Mouse (Mus musculus): ENCODE data around the gene Gm20831. TPM values are rescaled to one million over a fixed set of nuclear protein-coding genes. Genes with fewer than 3 reads are reported as not detected.
"Not testable (repeated sequence)": the region's sequence is repeated elsewhere in the genome, so short reads cannot be mapped to it uniquely, and the experiment has no call there.

Gm20831 gene
- not detected for total RNA-seq (2021)
- long read RNA-seq, experiment 1 = 0 reads
- long read RNA-seq, experiment 2 = 0 reads

- DNase-seq; intact Hi-C loops (cut with DNase I): not testable (repeated sequence)
Measured at GRCm38 (mm10) chrY:17874441-17874840, at the start of gene Gm20831, which contains the start of gene Gm20772. Gm20831 (plus strand) TSS chrY:17874741. Gm20772 (plus strand) TSS chrY:17874741.

DNA sequence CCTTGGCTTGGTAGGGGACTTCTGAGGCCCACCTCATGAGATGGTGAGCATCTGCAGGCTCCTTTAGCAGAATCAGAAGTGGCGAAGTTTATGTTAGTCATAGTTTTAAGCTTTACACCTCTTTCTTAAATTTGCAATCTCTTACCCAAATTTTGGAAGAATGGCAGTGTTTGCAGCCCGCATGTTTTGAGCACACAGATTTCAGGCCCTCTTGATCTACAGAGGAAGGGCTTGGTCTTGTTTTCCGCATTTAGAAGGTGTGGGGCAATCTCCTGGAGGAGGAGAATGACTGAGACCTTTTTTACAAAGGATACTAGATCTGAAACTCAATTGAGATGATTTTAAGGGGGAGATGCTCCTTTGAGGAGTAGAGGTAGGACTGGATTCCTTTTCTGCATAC, 28.4 kb upstream of the Gm20831 start, which contains the start of gene Gm21904:
Gene Gm21904, minus strand, starts transcription at position 101 of the 400 bp plus-strand sequence.
- intact Hi-C loops (cut with DNase I) = not testable (repeated sequence)

GRCm38 (mm10) chrY:17937230-17937629, 62.7 kb downstream of the Gm20831 start, which contains the start of gene Srsy:
Srsy (minus strand) TSS chrY:17937330.
- DNase-seq; intact Hi-C loops (cut with DNase I): not testable (repeated sequence)

More for the DNA sequence above, 28.4 kb upstream of the Gm20831 start, which contains the start of gene Gm21904:
- DNase-seq = not testable (repeated sequence)

Other genes starting within 250 kb of the Gm20831 start
- not detected for gene Gm21904, start 28.5 kb upstream of the Gm20831 start, total RNA-seq (2021)
- not detected for gene Gm20772, start within 50 bp of the Gm20831 start, total RNA-seq (2021)
- not detected for gene Srsy, start 62.6 kb downstream of the Gm20831 start, total RNA-seq (2021)
- gene Gm21764, start 187.1 kb downstream of the Gm20831 start, total RNA-seq (2021) = not detected
- not detected for gene Ssty1, start 214.4 kb downstream of the Gm20831 start, total RNA-seq (2021)